Mouse (Mus musculus) ES-CJ7 (cell line): ENCODE data around the gene Eif4g3.

Experiments used
- DNase-seq: peaks from one replicate; pipeline ENCODE4 v3.0.0; 2011; ENCODE audit warnings: low read depth, low spot score

The Eif4g3 gene

DNA sequence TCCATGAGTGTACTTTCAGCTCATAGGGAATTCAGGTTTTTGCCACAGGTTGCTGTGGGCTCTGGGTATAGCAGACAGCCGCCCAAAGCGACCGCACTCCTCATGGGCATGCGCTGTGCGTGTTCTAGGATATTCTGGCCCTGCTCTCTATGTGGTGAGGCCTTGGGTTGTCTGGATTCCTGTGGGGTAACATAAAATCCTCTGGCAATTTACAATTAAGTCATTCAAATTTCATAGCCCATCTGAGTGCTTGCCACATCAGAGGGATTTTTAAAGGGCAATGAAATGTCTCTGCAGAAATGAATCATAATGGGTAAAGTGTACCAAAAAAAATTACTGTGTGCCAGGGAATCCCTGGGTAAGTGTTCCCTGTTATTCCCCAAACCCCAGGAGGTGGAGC, 3.4 kb upstream of the Eif4g3 start:
- no peak for DNase-seq

DNA sequence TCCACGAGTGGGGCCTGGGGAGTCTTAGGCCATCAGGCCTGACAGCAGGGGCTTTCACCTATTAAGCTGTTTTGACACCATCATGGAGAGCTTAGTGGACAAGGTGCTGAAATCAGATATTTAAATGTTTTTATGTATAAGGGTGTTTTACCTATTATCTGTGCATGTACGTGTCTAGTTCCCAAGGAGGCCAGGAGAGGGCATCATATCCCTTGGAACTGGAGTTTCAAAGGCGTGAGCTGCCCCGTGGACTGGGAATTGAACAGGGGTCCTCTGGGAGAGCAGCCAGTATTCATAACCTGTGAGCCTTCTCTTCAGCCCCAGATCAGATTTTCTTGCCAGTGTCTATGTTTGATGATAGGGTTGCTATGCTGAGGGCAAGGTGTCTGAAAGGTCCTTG, 2.4 kb upstream of the Eif4g3 start:
- DNase-seq = peak; percentile 46

DNA sequence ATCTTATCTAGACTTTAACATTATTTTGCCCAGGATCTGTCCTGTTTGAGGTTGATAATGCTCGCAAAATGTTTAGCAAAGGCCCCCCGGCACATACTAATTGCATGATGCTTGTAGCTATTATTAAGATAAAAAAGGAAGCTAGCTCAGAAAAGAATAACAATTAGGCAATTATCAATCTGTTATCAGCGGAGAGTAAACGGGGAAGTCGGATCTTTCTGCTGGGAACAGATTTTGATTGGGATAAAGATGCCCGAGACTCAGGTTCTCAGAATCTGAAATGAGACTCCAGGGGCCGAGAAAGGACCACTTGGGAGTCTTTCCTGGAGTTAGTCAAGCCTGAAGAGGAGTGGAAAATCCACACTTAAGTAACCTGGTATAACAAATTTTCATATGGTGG, 1.6 kb upstream of the Eif4g3 start:
- no peak for DNase-seq

DNA sequence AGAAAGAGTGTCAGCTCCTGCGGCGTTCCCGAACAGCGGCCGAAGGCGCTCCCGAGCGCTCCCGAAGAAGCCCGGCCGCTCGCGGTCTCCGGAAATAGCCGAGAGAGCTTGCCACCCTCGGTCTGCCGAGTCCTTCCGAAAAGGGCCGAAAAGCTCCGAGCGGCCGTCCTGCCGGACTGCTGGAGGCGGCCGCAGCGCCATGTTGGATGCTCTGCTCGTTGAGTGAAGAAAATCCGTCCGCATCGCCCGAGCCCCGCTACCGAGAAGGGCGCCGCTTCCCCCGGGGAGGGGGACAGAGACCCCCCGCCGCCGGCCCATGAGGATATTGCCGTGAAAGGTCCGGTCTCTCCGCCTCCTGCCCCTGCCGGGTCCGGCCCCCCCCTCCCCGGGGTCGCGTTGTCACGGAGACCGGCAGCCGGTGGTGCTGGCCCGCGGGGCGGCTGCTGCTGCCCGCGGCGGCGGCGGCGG, 503 bp downstream of the Eif4g3 start:
- DNase-seq = peak; percentile 77

DNA sequence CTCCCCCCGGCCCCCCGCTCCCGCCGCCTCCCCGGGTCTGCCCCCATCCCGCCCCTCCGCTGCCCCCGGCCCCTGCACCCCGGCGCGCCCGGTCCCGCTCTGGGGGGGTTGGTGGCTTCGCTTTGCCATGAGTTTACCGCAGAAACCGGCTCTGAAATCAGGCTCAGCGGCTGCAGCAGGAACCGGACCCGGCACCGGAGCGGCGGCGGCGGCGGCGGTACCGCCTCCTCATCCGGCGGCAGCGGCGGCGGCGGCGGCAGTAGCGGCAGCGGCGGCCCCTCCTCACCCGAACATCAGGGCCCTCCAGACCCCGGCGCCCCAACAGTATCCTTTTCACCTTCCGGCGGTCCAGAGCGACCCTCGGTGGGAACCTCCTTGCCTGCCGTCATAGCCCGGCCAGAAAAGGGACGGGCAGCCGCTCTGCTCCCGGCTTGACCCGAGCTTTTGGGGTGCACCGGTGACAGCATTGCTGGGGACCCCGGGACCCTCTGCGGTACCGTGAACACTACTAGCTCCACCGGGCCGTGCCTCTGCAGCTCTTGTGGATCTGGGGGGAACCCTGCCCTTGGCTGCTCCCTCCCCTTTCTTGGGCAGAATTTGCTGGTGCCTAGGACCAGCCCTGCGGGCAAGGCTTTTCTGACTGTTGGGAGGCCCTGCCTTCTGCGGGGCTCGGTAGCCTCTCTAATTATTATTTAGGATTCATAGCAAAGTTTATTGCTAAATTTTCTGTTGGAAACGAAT, 1.2 kb downstream of the Eif4g3 start:
- no peak for DNase-seq

DNA sequence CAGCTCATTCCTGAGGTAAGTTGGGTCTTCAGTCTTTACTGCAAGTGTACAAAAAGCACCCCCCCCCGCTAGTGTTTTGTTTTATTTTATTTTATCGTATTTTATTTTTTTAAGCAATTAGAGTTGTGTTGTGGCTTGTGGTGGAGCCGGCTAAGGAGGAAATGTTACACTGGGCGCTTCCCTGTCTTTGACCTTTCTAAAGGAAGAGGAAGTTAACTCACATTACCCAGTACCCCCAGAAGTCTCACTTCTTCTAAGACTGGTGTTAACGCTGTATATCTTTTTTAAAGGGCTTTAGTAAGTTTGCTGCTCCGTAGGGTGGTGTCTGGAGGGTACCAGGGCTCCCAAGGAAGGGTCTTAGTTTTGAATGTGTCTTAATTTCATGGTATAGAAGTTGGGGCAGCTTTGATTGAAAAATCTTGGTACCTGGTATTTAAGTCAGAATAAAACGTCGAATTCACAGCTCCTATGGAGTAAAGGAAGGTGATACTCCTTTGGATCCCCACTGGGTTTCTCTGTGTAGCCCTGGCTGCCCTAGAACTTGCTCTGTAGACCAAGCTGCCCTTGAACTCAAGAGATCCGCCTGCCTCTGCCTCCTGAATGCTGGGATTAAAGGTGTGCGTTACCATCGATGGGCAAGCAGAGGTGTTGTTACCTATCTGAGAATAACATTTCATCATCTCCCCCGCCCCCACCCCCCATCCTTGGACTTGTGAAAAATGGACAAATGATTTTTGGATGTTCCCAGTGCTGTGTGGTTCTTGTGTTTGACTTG, 1.9 kb downstream of the Eif4g3 start:
- no peak for DNase-seq

DNA sequence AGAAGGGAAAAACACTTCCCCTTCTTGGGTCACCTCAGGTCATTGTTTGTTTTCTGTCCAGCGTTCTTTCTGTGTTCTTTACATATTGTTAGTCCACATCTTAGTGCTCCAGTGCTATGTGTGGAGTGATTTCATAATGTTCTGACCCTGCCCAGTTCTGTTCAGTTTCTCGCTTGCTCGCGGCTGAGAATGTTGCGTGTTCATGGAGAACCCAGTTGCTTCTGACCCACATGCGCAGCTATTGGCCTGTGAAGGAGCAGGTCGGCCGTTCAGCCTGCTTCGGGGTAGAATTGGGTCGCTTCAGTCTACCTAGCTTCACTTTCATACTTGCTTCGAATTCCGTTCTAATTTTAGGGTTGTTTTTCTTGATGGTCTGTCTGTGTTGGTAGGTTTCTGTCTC, 2.6 kb downstream of the Eif4g3 start:
- no peak for DNase-seq

DNA sequence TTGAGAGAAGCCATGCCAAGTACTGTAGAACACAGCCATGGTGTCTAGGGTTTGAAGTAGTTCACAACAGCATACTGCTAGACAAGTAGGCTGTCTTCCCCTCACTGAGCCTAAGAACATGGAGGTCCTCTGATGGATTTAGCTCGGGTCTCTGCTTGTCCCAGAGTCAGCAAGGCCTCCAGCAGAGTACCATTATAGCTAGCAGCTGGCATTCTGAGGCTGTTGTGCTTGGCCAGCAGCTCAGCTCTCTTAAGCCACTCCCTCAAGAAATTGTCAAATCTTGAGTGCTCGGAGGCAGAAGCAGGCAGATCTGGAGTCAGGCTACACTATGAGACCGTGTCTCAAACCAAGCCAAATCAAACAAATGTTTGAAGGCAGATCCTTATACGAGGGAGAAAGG, 5.4 kb downstream of the Eif4g3 start:
- DNase-seq = no peak

DNA sequence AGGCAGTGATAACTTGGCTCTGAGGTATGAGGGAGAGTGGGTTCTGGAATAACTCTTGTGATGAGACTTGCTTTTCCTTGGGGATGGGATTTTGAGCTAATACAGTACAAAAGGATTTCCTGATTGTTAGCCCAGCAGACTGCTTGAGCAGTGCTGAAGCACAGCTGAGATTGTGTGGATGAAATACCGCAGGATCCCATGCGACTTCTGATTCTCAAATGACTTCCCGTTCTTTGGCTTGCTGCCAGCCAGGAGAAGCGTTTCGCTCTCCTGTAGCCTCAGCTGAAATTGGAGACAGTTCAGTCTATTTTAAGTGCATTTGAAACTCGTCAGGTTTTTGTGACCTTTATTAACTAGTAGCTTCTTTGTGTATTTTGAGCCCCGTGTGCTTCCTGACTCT, 7.9 kb downstream of the Eif4g3 start:
- no peak for DNase-seq

DNA sequence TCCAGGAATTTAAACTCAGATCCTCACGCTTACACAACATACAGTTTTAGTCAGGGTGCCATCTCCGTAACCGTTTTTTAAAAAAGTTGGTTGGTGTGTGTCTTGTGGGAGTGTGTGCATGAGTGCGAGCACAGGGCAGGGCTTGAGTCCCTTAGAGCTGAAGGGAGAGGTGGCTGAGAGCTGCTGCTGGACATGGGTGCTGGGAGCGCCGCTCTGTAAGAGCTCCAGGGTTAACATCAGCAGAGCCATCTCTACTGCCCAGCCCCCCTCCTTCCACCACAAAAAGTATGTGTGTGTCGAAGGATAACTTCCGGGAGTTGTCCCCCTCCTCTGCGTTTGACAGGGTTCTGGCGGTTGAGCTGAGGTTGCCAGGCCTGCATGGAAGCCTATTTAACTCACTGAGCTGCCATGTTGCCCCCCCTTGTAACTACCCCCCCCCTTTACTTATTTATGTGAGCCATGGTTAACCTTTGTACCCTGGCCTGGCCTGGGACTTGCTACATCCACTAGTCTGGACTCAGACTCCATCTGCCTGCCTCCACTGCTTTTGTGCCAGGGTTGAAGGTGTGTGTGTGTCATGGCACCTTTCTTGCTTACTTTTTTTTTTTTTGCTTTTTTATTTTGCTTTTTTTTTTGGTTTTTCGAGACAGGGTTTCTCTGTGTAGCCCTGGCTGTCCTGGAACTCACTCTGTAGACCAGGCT, 11.2 kb downstream of the Eif4g3 start:
- DNase-seq = no peak

DNA sequence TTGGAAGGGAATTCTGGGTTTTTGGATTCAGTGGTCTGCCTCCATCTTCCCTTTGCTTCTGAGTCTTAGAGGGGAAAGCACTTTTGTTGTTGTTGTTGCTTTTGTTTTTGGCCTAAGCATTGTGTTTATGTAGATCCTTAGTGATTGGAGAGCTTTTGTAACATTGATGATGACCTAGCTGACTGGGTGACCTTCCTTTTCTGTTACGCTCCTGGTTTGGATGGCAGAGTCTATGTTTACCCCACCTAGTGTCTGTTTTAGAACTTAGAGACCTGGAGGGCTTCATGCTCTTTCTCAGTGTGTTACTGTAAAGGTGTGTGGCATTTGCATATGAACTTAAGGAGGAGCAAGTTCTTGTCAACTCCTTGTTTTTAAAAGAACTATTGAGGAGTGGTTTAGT, 13.0 kb downstream of the Eif4g3 start:
- peak; percentile 93 for DNase-seq

DNA sequence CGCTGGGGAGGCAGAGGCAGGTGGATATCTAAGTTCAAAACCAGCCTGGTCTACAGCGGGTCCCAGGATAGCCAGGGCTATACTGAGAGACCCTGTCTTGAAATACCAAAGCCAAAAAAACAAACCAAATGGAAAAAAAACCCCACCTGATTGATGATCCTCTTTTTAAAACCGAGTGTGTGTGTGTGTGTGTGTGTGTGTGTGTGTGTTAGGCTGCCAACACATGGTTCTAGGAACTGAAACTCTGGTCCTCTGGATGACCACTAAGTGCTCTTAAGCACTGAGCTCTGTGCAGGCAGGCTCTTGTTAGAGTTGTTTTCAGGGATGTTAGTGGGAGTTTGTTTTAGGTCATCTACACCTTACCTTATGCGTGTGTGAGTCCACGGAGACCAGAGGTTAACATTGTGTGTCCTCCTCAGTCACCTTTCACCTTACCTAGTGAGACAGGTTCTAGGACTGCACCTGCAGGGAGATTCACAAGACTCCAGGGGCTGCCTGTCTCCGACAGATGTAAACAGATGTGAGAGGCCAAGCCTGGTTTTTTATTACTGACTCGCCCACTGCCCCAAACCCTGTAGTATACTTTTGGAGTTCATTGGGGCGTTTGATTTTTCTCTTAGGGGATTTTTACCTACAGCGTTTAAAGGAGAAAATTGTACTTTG, 14.3 kb downstream of the Eif4g3 start:
- no peak for DNase-seq

DNA sequence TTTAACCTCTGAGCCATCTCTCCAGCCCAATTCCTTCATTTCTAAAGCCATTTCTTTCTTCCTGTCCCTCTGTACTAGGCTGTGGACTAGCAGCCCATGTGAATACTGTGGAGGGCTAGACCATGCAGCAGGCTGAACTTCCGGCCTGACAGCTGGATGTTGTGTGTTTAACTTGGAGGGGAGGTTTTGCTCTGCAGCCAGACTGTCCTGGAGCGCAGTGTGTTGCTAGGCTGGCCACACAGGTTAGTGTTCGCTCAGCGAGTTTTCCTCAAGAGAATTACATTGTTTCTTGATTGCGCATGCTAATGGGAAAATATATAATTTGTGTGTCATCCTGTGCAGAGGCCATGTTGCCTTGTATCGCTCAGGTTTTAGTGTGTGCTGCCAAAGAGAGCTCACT, 15.8 kb downstream of the Eif4g3 start:
- no peak for DNase-seq

DNA sequence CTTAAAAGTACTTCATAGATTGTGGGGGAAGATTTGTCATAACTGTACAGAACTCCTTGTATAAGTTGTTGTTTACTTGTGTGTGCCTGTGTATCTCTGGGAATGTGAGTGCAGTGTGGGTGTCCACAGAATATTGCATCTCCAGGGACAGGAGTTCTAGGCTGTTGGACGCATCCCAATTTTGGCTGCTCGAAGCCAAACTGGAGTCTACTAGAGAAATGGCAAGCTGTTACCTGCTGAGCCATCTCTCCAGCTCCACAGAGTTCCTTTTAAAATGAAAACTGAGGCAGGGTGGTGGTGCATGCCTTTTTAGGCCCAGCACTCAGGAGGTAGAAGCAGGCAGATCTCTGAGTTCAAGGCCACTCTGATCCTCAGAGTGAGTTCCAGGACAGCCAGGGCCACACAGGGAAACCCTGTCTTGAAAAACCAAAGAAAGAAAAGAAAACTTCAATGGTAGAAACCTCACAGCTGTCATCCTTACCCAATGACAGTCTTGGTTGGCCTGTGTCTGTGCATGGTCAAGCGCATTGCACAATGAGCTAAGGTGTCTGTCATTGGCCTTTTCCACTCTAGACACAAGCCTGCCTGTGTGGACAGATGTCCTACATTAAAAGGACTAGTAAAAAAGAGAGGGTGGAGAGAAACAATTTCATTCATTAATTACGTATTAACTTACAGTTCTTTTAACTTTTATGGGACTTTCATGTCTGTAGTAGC, 17.1 kb downstream of the Eif4g3 start:
- no peak for DNase-seq

DNA sequence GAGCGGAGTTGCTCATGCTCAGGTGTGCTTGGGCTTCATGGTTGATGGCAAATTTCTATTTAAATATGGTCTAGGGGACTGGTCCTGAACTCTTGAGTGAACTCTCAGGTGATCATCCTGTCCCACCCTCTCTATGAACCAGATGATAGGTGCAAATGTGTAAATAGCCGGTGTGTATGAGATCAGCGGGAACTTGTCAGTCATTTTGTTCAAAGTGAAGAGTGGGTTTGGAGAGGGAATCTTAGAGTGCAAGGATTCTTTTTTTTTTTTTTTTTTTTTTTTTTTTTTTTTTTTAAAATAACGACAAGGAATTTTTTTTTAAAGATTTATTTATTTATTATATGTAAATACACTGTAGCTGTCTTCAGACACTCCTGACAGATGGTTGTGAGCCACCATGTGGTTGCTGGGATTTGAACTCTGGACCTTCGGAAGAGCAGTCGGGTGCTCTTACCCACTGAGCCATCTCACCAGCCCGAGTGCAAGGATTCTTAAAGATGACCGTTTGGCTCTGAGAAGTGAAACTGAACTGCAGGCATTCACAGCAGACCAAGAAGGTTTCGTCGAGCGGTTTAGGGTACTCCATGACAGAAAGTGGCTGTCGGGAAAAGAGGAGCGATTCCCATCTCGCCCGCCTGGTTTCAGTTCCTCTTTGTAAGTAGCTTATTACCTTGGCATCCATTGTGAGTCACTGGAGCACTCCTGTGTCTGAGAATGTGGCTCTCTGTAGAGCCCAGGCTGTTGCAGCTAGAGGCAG, 21.1 kb downstream of the Eif4g3 start:
- no peak for DNase-seq

DNA sequence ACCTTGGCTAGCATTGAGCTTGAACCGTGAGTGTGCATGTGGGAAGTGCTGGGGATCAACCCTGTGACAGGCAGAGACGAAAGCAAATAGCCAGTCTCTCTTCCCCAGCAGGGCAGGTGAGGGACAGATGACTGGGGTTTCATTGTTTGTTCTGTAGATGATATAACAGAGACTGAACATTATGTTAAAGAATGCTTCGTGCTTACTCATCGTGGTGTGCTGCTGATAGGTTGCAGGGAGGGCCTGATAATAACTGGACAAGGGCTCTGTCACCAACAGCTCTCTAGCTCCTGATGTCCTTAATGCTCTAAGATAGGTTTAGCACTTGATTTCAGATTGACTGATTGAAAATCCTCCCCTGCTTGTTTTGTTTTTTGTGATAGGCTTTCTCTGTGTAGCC, 23.1 kb downstream of the Eif4g3 start:
- no peak for DNase-seq

DNA sequence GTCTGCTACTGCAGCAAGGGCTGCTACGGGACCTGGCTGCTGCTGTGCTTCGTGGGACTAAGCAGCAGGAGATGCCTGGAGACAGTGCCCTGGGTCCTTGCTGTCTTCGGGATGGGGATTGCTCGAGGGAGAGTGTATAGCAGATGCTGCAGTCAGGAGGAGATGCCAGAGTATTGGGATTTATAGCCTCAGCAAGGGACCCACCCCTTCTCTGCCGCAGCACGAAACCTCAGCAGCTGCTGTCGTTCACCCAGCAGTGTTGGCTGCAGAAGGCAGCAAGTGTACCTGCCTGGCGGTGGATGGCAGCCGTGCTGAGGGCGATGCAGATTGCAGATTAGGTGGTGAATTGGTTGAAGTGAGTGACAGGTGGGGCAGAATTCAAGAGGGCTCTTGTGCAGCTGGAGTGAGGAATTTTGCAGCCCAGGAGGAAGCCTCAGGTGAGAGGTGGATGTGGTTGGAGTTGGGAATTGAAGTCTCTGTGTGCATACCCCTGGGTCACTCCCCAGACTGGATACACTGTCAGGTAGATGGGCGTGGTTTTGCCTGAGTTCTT, 24.3 kb downstream of the Eif4g3 start:
- DNase-seq = no peak

DNA sequence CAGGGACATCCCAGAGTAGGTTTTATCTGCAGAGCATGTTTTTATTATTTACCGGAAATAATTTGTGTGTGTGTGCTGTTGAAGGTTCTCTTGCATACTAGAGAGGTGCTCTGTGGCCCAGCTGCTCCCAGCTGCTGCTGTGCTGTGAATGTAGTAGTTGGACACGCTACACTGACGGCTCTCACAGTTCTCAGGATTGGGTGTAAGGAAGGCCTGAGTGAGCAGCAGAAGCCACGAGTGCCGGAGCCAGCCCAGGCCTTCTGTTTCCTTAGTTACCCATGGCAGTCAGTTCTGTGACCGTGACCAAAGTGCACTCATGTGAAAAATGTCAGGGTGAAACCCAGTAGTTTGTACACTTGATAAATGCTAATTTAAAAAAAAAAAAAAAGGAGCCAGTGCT, 25.2 kb downstream of the Eif4g3 start:
- DNase-seq = no peak

DNA sequence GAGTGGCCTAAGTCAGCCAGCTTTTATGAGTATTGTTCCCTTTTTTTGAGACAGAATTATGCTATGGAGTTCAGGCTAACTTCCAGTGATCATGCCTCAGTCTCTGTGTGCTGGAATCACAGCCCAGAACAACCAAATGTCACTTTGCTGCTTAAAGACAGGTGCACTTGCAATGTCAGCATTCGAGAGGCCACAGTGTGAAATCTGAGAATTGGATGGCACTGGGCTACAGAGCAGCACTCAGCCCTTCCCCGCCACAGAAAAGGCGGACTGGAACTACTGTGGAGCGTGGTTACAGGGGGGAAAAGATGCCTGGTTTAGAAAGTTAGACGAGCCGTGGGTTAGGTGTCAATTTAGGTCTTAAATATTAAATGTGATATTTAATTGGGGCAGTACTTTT, 27.4 kb downstream of the Eif4g3 start:
- DNase-seq = no peak

DNA sequence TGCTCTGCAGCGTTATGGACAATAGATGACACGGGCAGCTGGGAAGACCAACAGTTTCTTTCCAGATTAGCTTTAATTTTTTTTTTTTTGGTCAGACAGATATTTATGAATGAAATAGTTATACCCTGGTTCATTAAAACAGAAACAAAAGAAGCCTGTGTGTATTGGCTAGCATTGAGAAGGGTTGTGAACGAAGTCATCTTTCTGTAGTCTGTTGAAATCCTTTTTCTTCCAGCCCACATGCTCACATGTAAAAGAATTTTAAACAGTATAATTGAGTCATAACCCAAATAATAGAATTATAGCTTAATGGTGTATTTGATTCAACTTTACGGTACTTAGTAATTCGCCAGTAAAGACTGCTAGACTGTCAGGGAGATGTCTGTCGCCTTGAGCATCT, 28.8 kb downstream of the Eif4g3 start:
- DNase-seq = no peak
